Mouse (Mus musculus) midbrain, embryonic 10.5 days (tissue): ENCODE results near the gene Ostn. TPM values are rescaled to one million over a fixed set of nuclear protein-coding genes. Genes with fewer than 3 reads are reported as not detected.
"Not testable (repeated sequence)": the region's sequence is repeated elsewhere in the genome, so short reads cannot be mapped to it uniquely, and the experiment has no call there.

Experiments used
- DNase-seq: peaks from one replicate; pipeline ENCODE4 v3.0.0-alpha.2; 2017; ENCODE audit warnings: low spot score
- H3K27ac ChIP-seq: fragments of 300-500 bp; sonication (generic); replicated peaks from 2 replicates; pipeline ENCODE4 v1.5.1; 2016; ENCODE audit warnings: mild to moderate bottlenecking
- H3K27me3 ChIP-seq: fragments of 300-500 bp; sonication (generic); 2 replicates; pipeline ENCODE4 v1.6.1; 2016; ENCODE audit warnings: low read depth, mild to moderate bottlenecking; ENCODE audit not compliant: poor library complexity, severe bottlenecking
- H3K36me3 ChIP-seq: fragments of 300-500 bp; sonication (generic); 2 replicates; pipeline ENCODE4 v1.6.1; 2016; ENCODE audit warnings: mild to moderate bottlenecking, moderate library complexity
- H3K4me1 ChIP-seq: fragments of 300-500 bp; sonication (generic); 2 replicates; pipeline ENCODE4 v1.6.1; 2016
- H3K4me3 ChIP-seq: fragments of 300-500 bp; sonication (generic); 2 replicates; pipeline ENCODE4 v1.5.1; 2016; ENCODE audit warnings: mild to moderate bottlenecking, moderate library complexity
- H3K9me3 ChIP-seq: fragments of 300-500 bp; sonication (generic); replicated peaks from 2 replicates; pipeline ENCODE4 v1.6.1; 2016; ENCODE audit warnings: mild to moderate bottlenecking
- WGBS: fragments of 180-500 bp; shearing (Covaris S2); methylation state at CpG from one replicate; pipeline ENCODE4 v1.1.7; 2016; 5-methylcytosine and 5-hydroxymethylcytosine counted together
- polyA plus RNA-seq: library from polyadenylated mRNA; unstranded; fragments of >200 nt; fragmentation: Nextera tagmentation; extraction: Ambion mirVana; gene quantifications from 2 replicates; pipeline ENCODE4 v1.2.1, GENCODE M21; 2016

Gene Ostn
- polyA plus RNA-seq, result not detected in 2 replicates

DNA sequence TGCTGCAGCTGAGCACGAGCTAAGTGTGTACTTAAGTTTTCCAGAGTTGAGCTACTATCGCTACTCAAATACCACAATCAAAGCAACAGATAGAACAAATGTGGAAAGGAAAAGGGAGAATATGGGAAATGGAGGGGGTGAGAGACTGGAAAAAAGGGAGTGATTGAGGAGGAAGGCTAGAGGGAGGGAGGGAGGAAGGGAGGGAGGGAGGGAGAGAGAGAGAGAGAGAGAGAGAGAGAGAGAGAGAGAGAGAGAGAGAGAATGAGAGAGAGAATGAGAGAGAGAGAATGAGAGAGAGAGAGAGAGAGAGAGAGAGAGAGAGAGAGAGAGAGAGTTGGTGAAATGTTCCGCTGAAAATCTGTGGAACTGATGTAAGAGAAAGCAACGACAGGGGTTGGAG, at the start of gene Ostn:
Gene Ostn (plus strand): TSS at position 301 of the 400 bp plus-strand sequence.
- not testable (repeated sequence) for H3K9me3 ChIP-seq, DNase-seq, H3K4me3 ChIP-seq, H3K36me3 ChIP-seq, H3K4me1 ChIP-seq, H3K27me3 ChIP-seq, H3K27ac ChIP-seq
- WGBS, result 71% methylated on average over 4 of the region's 4 CpGs

DNA sequence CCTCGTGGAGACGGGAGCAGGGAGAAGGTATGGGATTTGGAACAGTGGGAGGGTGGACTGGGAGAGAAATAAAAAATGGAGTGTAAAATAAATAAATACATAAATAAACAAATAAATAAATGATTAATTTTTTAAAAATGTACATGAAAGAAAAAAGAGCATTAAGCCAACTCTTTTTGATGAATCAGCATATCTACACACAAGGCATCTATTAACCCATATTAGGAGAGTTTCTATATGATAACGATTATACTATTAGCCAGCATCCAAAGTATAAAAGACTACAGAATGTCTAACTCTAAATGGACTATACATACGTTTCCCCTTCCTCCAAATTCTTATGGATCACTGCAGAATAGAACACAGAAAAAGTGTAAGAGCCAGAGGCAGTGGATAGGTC, 38.5 kb upstream of the Ostn start:
- Histone ChIP-seq H3K9me3 (no peaks in the 10 kb centered on the region), H3K36me3 (no peaks in the 10 kb centered on the region), H3K27me3 (no peaks in the 10 kb centered on the region), H3K4me3 (no peak overlapping the region), H3K27ac (no peak overlapping the region), H3K4me1 (no peaks in the 10 kb centered on the region)
- WGBS, result 78% methylated on average over 4 of the region's 4 CpGs
- no peak for DNase-seq

DNA sequence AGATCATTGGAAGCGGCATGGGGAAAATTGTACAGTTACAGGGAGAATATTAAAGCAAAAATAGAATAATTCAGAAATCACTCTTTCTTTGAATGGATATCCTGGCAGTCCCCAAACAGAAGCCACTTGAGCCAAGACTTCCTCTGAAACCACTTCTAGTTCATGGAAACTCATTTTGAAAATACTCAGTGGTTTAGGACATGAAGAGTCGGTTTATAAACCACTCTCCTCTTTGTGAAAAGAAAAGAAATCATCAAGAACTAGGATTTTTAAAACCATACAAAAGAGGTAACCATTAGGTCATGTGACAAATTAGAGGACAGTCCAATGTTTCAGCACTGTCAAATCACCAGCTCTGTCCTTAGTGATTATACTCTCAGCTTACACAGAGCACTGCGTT, 19.9 kb upstream of the Ostn start:
- no peak overlapping the region for H3K4me3 ChIP-seq
- H3K36me3 ChIP-seq, result no peaks in the 10 kb centered on the region
- no peaks in the 10 kb centered on the region for H3K9me3 ChIP-seq
- no peak for DNase-seq
- no peaks in the 10 kb centered on the region for H3K4me1 ChIP-seq
- H3K27ac ChIP-seq, result no peak overlapping the region
- 90% methylated on average over 3 of the region's 3 CpGs for WGBS
- no peaks in the 10 kb centered on the region for H3K27me3 ChIP-seq

DNA sequence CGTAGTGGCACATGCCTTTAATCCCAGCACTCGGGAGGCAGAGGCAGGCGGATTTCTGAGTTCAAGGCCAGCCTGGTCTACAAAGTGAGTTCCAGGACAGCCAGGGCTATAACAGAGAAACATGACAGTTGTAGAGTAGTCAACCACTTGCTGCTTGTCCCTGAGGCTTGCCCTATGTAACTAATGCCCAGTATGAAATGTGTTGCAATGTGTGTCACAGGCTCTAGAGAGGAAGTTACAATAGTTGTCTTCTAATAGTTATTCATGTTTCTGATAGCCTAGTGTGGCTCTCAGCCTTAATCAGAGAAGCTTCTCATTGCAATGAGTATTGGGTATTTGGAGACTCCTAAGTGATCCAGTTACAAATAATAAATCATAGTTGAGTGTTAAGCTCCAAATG, 10.8 kb upstream of the Ostn start:
- no peak overlapping the region for H3K4me3 ChIP-seq
- no peaks in the 10 kb centered on the region for H3K4me1 ChIP-seq
- WGBS, result 93% methylated on average over 3 of the region's 3 CpGs
- no peak overlapping the region for H3K27ac ChIP-seq
- no peaks in the 10 kb centered on the region for H3K27me3 ChIP-seq
- no peaks in the 10 kb centered on the region for H3K9me3 ChIP-seq
- H3K36me3 ChIP-seq, result no peaks in the 10 kb centered on the region
- DNase-seq, result no peak

GRCm38 (mm10) chr16:27296929-27297328, 10.4 kb upstream of the Ostn start:
- Histone ChIP-seq H3K36me3 (no peaks in the 10 kb centered on the region), H3K27ac (no peak overlapping the region), H3K4me3 (no peak overlapping the region), H3K27me3 (no peaks in the 10 kb centered on the region), H3K9me3 (no peaks in the 10 kb centered on the region), H3K4me1 (no peaks in the 10 kb centered on the region)
- DNase-seq, result no peak
- 81% methylated on average over 2 of the region's 2 CpGs for whole genome bisulfite sequencing

DNA sequence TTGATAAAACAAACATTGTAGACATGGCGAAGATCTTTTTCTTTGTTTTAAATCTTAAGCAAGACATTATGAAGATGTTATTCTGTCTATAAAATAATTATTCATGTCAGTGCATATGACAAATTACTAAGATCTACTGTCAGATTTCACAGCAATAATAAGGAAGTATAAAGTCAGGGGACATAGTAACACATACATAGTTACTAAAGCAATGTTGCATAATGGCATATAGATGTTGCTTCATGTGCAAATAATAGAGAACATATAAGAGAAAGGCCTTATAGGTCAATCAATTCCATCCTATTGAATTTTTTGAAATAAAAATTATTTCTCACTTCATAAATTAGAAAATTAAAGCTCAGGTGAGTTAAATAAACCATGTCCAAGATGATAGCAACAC, 11.8 kb downstream of the Ostn start:
- DNase-seq, result no peak
- Histone ChIP-seq H3K4me1 (no peaks in the 10 kb centered on the region), H3K4me3 (no peak overlapping the region), H3K9me3 (no peaks in the 10 kb centered on the region), H3K27me3 (no peaks in the 10 kb centered on the region), H3K36me3 (no peaks in the 10 kb centered on the region), H3K27ac (no peak overlapping the region)
- 86% methylated on average over 1 of the region's 1 CpGs for WGBS

- DNase-seq, result no peak
- Histone ChIP-seq H3K4me1 (no peaks in the 10 kb centered on the region), H3K4me3 (no peak overlapping the region), H3K36me3 (no peaks in the 10 kb centered on the region), H3K9me3 (no peaks in the 10 kb centered on the region), H3K27me3 (no peaks in the 10 kb centered on the region), H3K27ac (no peak overlapping the region)
These were observed 14.8 kb downstream of the Ostn start for GRCm38 (mm10) chr16:27322047-27322446.

- Histone ChIP-seq H3K27ac (no peak overlapping the region), H3K27me3 (no peaks in the 10 kb centered on the region), H3K4me3 (no peak overlapping the region), H3K36me3 (no peaks in the 10 kb centered on the region), H3K4me1 (no peaks in the 10 kb centered on the region), H3K9me3 (no peaks in the 10 kb centered on the region)
- 97% methylated on average over 2 of the region's 2 CpGs for WGBS
- DNase-seq, result no peak
These were observed 19.2 kb downstream of the Ostn start for GRCm38 (mm10) chr16:27326463-27326862.

GRCm38 (mm10) chr16:27347521-27347920, 40.2 kb downstream of the Ostn start:
- Histone ChIP-seq H3K27ac (no peak overlapping the region), H3K4me3 (no peak overlapping the region), H3K4me1 (no peaks in the 10 kb centered on the region), H3K27me3 (no peaks in the 10 kb centered on the region), H3K36me3 (no peaks in the 10 kb centered on the region), H3K9me3 (no peaks in the 10 kb centered on the region)
- DNase-seq, result no peak
- WGBS, result 88% methylated on average over 3 of the region's 3 CpGs

DNA sequence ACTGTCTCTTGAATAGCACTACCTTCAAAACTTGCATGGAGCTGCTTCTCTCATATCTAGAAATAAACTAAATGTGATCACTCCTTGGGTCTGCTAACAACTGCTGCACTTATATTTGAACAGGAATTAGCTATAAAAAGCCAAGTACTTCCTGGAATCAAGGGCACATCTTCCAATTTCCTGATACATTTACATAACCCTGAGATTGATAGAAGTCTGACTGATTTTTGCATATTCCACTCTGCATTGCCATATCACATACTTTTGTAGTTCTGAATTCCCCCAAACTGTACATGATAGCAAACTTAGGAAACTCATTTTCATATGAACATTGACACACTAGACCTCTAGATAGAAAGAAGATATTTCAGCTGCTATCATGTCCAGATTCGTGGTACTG, 41.1 kb downstream of the Ostn start:
- Histone ChIP-seq H3K4me1 (no peaks in the 10 kb centered on the region), H3K36me3 (no peaks in the 10 kb centered on the region), H3K27ac (no peak overlapping the region), H3K27me3 (no peaks in the 10 kb centered on the region), H3K9me3 (no peaks in the 10 kb centered on the region), H3K4me3 (no peak overlapping the region)
- 55% methylated on average over 1 of the region's 1 CpGs for WGBS
- no peak for DNase-seq

- Histone ChIP-seq H3K4me1 (no peaks in the 10 kb centered on the region), H3K27ac (no peak overlapping the region), H3K36me3 (no peaks in the 10 kb centered on the region), H3K4me3 (no peak overlapping the region), H3K27me3 (no peaks in the 10 kb centered on the region), H3K9me3 (no peaks in the 10 kb centered on the region)
- no peak for DNase-seq
- WGBS, result 87% methylated on average over 2 of the region's 2 CpGs
These were observed 41.9 kb downstream of the Ostn start for GRCm38 (mm10) chr16:27349235-27349634.

- Histone ChIP-seq H3K4me3 (no peak overlapping the region), H3K9me3 (no peaks in the 10 kb centered on the region), H3K4me1 (no peaks in the 10 kb centered on the region), H3K36me3 (no peaks in the 10 kb centered on the region), H3K27me3 (no peaks in the 10 kb centered on the region), H3K27ac (no peak overlapping the region)
- WGBS, result 88% methylated on average over 7 of the region's 7 CpGs
- no peak for DNase-seq
These were observed 42.7 kb downstream of the Ostn start for GRCm38 (mm10) chr16:27349878-27350532.

DNA sequence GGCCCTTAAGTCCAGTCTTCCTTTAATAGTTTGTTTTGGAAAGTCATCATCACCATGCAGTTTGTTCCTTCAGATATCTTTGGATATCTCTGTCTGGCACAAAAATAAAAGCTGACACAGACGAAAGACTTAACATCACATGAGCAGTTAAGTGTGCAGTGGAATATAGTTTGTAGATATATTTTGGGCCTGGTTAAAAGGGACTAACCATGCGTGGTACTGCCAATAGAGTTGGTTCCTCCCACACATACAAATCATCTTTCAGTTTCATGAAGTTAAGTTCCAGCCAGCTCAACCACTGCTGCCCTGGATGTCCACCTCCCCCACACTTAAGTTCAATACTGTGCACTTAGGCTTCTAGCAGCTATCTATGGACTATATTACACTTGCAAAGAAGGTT, 47.2 kb downstream of the Ostn start:
- DNase-seq, result no peak
- H3K4me1 ChIP-seq, result no peaks in the 10 kb centered on the region
- WGBS, result 90% methylated on average over 2 of the region's 2 CpGs
- H3K4me3 ChIP-seq, result no peak overlapping the region
- H3K27ac ChIP-seq, result no peak overlapping the region
- no peaks in the 10 kb centered on the region for H3K9me3 ChIP-seq
- H3K36me3 ChIP-seq, result no peaks in the 10 kb centered on the region
- H3K27me3 ChIP-seq, result no peaks in the 10 kb centered on the region

GRCm38 (mm10) chr16:27360059-27360458, 52.8 kb downstream of the Ostn start:
- Histone ChIP-seq H3K4me1 (no peaks in the 10 kb centered on the region), H3K27ac (no peak overlapping the region), H3K36me3 (no peaks in the 10 kb centered on the region), H3K9me3 (no peaks in the 10 kb centered on the region), H3K27me3 (no peaks in the 10 kb centered on the region), H3K4me3 (no peak overlapping the region)
- WGBS, result 96% methylated on average over 1 of the region's 1 CpGs
- DNase-seq, result no peak
